Mouse (Mus musculus) heart, adult 9 months (tissue): ENCODE measurements around the gene Man1c1.

Experiments used
- DNase-seq, 2 experiments: peaks; one replicate each; pipeline ENCODE4 v3.0.0; 2022; ENCODE audit warnings: low spot score in 2 of 2

Gene Man1c1

DNA sequence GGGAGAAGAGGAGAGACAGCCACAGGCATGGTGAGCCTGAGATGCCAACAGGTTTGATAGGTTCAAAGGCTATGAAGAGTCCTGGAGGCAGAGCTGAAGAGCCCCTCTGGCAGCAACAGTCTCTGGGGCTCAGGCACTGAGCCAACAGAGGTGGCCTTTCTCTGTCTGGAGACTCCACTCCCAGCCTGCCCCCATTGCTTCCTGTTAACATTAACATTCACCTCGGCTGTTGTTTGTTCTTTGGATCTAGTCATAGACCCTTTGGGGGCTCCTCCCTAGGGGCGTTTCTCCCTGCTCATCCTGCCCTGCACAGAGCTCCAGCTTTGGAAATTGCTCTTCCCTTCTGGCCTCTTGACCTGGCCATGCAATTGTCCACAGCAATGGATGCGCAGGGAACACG, 20.9 kb upstream of the Man1c1 start:
- no peak for DNase-seq

DNA sequence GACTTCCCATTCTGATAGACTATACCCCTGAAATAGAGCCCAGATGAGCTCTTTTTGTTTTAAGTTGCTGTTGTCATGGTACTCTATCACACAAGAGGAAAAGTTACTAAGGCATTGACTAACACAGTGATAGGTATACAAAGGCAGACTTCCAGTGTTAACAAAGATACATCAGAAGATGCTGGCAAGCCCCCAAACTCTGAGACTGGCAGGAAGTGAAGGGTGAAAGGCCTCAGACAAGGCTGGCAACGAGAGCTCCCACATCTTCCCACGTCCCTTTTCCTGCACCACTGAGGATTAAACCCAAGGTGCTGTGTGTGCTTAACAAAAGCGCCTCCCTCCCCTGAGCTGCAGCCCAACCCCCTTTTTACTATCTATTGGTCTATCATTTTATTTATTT, 19.2 kb upstream of the Man1c1 start:
- no peak for DNase-seq

DNA sequence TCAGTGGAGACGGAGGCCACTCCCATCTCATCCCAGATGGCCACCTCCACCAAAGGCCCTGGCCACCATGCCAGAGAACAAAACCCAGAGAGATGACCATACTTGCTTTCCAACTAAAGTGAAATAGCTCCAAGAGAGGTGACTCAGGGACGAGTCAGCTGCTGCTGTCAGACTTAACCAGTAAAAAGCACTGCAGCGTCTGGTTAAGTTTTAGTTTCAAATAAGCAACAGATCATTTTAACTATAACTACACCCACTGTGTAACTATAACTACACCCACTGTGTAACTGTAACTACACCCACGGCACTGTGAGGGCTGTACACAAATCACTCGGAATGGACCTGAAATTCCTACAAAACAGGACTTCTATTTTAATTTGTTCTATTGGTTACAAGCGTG, 17.0 kb upstream of the Man1c1 start:
- no peak for DNase-seq

DNA sequence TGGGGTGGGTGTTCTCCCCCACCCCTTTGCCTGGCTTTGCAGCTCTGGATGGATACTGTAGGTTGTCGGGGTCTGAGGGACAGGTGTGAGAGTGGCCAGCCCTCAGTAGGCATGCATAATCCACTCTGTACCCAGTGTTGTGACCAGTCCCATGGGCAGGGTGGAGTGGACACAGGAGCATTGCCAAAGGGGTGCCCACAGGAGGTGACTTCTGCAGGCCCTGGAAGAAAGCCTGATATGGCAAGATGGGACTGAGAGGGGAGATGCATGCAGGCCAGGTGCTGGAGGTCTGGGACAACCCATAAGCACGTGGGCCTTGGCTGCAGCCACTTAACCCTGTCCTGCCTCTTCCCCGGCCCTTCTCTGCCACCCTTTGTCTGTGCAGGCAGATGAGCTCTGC, 16.3 kb upstream of the Man1c1 start:
- no peak for DNase-seq

DNA sequence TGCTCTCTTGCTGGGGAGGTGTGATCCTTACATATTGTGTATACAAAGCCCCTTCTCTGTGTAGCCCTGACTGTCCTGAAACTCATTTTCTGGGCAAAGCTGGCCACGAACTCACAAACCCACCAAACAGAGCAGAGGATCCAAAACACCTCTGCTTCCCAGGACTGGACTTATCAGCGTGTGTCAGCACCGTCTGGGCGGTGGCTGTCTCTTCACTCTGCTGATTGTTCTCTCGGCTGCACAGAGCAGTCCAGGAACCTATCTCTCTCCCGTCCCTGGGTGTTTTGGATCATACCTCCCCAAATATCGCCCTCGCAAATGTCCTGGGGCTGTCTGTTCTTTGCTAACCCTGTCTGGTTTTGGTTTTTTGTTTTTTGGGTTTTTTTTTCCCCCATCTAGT, 15.4 kb upstream of the Man1c1 start:
- no peak for DNase-seq

DNA sequence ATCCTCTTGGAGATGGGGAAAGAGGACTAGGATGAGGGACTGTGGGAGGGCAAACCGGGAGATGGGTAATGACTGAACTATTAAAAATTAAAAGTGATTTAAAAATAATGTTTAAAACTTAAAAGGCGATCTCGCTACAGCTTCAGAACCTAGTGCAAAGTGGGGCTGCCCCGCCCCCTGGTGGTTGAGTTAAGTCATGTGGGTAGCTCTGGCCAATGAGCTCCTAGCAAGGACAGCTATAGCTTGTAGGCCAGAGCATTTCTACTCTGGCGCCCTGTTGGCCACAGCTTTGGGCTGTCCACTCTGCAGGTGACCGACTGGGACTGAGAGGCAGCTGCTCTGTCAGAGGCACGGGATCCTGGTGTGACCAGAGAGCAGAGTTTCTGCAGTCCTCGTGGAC, 9.8 kb upstream of the Man1c1 start:
- DNase-seq = peak; percentile 80 to 81

DNA sequence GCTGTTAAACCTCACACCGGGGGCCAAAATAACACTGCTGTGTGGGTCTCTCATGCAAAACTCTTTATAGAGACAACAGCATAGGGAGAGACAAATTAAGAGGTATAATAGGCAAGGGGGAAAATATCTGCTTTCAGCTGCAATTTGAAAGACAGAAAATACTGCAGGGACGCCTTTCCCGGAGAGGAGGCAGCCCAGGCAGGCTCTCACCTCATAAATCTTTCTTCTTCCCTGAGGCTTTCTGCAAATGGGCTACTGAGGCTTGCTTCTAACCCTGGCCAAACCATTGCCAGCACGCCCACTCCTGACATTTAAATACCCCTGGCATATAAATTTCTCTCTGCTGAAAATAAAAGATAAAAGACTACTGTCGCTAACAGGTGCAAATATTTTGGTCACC, 1.2 kb upstream of the Man1c1 start:
- no peak for DNase-seq

DNA sequence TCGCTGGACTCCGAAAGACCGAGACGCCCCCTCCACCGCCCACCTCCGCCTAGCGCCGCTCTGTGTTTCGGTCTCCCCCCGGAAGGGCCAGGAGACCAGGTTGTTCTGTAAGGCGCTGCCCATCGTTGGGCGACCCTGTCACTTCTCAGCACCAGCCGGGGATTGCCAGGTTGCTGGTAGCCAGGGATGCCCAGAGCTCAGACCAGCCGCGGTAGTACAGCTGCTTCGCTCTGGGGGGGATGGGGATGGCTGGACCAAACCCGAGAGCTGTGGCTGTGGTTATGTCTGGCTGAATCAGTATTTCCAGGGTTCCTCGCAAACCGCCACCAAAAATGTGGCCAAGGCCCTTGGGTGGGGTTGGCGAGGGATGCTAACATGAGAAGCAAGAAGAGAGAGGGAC, 500 bp upstream of the Man1c1 start:
- DNase-seq = no peak

DNA sequence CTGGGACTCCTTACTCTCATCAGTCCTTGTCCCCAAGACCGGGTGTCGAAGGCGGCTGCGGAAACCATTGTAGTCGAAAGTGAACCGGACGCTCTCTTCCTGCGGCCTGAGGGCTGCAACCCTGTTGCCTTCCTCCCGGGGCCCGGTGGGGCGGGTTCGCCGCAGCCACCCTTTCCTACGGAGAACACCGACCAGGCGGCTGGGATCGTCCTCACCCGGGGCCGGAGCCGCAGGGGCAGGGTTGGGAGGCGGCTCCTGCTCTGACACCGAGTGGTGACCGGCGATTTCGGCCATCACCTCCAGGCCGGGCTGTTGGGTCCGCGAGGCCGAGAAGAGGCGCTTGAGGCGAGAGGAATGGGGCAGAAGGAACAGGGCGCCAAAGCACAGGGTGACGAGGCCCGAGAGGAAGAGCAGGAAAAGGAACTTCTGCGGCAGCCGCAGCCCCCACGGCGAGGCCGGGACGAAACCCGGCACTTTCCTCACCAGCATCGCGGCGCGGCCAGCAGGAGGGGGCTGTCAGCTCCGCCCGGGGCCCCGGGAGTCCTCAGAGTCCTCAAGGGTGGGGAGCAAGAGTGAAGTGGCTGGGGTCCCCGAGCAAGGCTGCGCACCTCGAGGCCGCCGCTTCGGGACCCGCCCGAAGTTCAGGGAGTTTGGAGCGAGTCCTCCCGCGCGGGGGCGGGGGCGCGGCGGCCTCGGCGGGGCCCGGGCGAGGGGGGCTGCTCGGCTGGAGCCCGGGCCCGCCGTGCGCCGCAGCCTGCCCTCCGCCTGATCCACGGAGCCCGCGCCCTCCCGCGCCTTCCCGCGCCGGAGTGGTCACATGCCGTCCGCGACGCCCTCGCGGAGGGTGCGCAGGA, 882 bp downstream of the Man1c1 start:
- peak; percentile 52 to 71 for DNase-seq

DNA sequence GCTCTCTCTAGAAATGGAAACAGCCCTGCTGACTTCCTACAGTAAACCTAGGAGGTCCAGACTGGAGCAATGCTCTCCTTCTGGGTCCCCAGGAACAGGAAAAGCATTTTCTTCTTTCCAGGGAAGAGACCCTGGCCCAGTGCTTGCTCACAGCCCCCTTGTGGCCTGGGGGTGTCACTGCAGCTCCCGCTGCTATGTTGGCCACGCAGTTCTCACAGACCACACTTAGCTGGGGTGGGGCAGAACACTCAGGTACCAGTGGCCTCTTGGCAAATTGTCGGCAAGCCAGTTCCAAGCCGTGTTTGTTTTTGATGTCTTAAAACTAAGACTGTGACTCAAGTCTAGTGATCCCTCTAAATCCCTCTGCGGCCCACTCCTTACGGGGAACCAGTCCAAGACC, 2.2 kb downstream of the Man1c1 start:
- peak; percentile 66 to 75 for DNase-seq

DNA sequence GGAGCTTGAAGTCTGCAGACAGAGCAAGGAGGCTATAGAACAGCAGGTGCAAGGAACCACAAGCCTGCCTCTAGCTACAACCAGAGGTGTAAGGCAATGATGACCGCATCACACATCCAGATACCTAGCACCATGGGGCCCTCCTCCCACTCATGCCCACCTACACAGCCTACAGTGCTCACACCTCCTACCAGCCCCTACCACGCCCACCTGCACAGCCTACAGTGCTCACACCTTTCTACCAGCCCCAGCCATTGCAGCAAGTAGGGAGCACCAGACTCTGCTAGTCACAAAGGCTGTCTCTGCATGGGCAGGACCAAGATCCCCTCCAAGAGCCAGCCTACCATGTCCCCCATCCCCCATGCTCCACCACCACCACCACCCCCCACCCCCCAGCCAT, 3.2 kb downstream of the Man1c1 start:
- DNase-seq = no peak

DNA sequence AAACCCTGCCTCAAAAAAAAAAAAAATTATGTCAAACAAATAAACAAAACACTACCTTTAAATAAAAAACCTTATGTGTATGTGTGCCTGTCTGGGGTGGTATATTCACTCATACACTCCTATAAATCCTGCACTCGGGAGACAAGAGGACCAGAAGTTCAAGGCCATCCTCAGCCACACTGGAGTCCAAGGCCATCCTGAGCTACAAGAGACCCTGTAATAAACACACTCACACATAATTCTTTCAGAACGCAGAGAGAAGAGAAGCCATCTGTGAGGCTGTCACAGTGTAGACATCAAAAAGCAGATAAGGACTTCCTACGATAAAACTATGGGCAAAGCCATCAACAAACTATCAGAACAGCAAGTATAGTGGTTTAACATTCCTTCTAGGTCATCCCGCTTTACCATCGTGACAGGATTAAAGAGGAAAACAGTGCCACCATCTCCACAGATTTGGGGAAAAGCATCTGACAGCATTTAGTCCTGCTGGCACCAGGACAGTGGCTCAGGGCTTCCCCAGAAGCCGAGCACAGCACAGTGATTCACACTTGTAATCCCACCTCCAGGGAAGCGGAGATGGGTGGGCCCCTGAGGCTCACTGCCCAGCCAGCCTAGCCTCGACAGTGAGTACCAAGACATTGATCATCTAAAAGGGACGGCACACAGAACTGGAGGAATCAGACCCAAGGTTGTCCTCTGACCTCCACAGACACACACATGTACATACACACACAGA, 10.7 kb downstream of the Man1c1 start:
- no peak for DNase-seq

DNA sequence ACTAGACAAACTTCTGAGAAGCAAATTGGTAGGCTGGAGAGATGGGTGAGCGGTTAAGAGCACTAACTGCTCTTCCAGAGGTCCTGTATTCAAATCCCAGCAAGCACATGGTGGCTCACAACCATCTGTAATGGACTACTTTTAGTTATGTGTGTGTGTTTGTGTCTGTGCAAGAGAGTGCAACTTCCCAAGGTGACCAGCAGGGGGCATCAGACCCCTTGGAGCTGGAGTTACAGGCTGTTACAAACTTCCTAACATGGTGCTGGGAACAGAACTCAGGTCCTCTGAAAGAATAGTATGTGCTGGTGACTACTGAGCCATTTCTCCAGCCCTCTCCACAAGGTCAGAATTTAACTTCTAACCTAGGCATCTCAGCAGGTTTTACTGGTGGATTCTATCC, 11.7 kb downstream of the Man1c1 start:
- no peak for DNase-seq

DNA sequence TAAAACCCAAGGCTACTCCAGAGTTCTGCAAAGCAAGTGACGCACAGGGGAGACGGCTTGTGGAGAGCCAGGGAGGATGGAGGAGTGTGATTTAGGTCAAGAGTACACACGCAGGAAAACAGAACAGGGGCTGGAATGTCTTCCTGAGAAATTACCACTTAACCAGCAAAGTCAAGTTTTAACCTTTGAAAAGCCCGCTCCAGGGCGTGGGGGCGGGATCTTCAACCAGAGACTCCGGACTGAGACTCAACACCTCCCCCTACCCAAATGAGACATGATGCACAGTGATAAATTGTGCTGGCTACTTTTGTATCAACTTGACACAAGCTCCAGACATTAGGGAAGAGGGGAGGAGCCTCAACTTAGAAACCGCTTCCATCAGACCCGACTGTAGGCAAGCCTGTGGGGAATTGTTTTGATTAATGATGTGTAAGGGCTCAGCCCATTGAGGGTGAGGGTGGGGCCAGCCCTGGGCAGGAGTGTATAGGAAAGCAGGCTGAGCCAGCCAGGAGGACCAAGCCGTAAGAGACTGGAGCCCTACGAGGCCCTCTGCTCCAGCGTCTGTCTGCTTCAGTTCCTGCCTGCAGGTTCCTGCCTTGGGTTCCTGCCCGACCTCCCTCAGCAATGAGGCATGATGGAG, 17.9 kb downstream of the Man1c1 start:
- DNase-seq = no peak

DNA sequence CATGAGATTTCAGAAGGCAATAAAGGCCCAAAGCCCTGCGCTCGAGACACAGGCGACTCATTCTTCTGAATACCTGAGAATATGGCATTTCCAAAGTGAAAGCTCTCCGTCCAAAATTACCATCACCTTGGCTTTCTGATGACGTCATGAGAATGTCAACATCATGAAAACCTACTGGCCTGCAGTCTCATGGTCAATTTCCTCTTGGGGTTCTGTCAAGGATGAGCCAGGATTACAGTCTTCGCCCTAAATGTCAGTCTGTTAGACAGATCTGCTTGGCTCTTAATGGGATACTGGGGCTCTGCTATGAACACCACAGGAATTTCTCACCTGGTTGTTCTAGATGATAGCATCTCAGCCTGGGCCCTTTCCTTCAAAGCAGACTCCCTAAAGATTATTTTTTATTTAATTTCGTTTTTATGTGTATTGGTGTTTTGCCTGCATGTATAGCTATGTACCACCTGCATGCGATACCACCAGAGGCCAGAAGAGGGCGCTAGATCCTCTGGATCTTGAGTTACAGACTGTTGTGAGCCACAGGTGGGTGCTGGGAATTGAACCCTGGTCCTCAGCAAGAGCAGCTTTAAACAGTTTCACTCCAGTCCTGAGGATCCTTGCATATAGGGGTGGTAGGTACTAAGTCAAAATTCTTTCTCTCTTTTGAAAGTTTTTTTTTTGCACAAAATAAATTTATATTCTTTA, 19.3 kb downstream of the Man1c1 start:
- no peak for DNase-seq

DNA sequence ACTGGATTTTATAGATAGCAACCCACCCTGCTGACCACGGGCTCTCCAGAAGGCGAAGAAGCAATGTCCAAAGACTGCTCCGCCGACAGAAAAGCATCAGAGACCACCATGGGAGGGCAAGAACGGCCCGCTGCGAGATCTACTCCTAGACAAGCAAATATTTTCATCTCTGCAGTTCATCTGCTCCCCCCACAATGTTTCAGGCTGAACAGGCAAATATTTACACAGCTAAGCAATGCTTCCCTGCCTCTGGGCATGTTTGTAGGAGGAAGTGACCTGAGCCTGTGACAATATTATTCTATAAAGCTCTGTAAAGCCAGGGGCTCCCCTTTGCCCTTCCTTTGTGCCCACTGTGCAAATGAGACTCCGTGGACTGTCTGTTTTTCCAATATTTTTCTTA, 20.2 kb downstream of the Man1c1 start:
- DNase-seq = no peak

DNA sequence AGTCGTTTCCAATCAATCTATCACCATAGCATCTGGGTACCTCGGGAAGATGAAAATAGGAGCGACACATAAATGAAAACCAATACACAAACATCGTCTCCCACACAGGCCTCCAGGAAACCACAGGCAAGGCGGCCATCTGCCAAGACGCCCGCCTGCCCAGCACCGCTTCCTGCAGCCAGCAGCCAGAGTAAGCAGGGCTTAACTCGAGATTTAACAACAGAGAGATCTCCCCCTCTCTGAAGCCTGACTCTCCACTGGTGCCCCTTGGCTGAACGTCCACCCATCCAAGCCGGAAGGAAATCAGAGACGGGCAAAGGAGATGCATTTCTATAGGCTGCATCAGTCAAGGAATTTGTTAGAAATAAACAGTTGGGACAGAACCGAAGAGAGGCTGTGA, 21.1 kb downstream of the Man1c1 start:
- DNase-seq = no peak

DNA sequence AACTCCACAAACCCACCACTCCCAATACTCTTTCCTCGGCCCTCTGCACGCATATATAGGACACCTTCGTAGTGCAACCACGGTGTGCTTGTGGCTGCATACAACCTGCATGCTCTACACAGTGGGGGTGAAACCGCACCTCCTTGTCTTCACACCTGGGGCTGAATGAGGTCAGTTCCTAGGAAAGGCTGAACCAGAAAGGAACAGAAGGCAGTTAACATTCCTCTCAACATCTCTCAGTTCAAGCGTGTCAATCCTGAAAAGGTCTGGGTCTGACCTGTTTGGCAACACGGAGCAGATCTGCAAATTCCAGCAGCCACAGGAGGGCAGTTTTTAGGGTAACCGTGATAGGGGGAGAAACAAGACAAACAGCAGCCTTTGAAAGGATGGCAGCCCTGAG, 21.7 kb downstream of the Man1c1 start:
- DNase-seq = no peak

DNA sequence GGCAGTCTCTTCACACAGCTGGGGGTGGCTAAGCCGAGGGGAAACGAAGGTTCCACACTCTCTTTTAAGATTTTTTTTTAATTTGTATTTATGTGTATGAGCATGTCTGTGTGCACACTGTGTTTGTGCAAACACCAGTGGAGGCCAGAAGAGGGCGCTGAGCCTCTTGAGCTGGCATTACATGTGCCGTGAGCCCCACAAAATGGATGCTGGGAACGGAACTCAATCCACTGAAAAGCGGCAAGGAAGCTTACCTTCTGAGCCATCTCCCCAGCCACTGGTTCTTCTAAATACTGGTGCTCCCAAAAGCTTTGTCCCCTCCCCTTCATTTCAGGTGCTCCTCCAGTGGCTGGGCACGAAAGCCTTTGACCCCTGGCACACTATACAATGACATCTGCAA, 22.3 kb downstream of the Man1c1 start:
- no peak for DNase-seq

DNA sequence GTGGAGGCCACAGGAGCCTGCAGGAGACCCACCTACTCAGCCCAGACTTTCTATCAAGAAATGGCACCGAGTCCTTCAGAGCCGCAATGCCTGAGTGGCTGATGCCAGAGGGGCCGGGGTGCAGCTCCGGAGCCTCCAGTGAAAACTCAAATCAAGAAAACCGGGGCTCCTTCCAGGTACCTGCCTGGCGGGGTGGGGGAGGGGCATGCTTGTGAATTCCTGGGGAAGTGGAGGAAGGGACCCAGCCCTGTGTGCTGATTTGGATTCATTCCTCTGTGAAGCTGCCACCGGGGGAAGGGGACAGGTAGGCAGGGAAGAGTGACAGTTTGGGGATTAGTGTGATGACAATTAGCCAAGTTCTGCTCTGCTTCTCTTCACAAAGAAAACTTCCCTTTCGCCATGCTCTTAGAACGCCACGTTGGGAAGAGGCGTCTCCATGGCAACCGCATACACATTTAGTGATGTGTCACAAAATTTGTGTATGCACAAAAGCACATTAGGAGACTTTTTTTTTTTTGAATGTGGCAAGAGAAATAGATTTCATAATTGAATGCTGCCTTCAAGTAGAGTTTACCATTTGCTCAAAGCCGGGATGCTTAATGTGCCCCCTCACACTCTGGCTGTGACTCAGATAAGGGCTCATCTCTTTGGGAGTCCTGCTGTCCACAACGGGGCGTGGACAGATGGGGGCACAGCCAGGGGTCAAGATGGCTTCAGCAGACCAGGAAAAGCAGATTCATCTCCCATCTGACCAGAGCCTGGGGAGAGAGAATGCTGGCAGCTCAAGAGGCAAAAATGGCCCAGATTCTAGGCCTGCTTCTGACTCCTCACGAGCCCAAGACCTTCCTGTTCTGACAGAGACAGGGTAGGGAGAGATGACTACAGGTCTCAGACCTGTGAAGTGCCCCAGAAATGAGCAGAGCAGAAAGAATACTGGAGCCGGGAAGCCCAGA, 26.3 kb downstream of the Man1c1 start:
- no peak for DNase-seq

DNA sequence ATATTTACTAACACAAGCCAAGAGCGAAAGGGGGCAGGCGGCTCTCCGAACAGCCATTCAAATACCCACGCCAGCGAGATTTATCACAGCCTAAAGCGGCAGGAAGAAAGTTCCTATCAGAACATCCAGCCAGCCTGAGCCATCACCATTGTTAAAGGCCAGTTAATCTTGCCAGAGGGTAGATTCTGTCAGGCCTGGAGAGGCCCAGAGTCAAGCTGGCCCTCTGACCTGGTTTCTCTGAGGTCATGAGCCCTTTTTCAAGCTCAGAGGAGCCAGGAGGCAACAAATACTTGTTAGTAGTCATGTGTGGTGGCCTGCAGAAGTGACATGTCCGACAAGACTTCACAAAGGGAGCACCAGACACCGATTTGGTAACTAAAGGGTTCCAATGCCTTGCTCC, 28.3 kb downstream of the Man1c1 start:
- no peak for DNase-seq
